Mouse (Mus musculus) spleen, embryonic (tissue): ENCODE measurements around the gene Cbx4.

Experiments used
- CTCF ChIA-PET: fragments of 350-600 bp; sonication (Branson Sonifier 250); formaldehyde crosslinking; loops from one replicate; lab custom pipeline; 2022; lab: Charles Lee

The Cbx4 gene

DNA sequence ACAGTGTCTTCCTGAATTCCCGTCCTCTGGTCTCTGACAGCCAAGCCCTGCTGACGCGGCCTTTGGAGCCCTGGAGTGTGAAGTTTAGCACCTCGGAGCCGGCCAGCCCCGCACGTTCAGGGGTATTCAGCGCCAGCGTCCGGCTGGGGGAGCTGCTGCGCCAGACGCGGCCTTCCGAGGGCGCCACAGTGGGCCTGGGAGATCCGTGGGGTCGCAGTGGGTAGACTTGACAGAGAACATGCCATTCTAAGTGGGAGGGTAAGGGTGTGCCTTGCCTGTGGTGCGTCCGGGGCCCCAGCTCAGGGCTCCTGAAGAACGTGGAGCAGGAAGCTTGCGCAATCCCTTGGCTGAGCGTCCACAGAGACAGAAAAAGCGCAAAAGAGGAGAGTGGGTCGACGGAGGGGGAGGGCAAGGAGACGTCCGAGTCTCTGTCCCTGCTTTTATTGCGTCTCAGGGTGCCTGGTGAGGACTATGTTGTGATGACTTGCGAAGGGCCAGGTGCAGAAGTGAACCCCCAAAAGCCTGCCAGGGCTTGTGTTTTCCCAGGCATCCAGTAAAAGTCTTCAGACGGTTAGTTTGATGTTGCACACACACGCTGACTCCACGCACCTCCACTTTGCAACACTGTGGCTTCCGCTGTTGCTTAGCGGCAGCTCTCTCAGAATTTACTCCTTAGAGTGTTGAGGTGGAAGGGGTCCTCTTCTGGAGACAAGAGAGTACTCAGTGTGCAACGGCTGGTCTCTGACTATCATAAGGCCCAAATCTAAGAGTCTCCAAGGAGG is 1.5 kb upstream of the Cbx4 start:
- CTCF ChIA-PET, result interaction anchor here (0.7 kb wide), 1 partner anchor 21 kb away, joined by 7 read pairs; no protein-coding TSS in a partner anchor

DNA sequence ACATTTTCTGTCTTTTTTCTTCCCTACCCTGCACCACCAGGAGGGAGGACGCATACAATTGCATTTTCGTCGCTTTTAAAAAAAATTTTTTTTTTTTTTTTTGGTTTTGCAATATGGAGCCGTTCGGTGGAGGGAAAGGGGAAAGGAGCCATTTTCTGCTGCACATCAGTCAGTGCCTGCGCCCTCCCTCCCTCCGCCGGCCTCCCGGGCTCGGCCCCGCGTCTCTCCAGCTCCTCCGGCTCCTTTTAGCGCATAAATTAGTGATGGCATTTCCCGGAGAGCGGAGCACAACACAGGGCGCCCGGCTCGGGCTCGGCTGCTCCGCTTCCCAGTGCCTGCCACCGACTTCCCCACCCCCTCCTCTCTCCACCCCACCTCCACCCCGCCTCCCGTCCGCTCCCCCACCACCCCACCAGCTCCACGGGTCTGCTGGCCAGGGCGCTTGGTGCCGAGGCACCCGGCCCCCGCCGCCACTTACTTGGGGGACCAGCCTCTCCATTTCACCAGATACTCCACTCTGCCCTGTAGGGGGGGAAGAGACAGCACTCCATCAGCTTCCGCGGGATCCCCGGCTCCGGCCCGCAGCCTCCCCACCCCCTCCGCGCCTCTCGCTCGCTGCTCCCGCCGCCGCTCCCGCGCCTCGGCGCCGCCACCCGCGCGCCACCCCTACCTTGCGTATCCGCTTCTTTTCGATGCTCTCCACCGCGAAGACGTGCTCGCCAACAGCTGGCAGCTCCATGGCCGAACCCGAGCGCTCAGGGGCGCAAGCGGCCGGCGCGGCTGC is 550 bp downstream of the Cbx4 start:
- CTCF ChIA-PET, result interaction anchor here (0.6 to 1.0 kb wide), 4 partner anchors 15 to 42 kb away, joined by 3 to 6 read pairs (median 3); no protein-coding TSS in a partner anchor

DNA sequence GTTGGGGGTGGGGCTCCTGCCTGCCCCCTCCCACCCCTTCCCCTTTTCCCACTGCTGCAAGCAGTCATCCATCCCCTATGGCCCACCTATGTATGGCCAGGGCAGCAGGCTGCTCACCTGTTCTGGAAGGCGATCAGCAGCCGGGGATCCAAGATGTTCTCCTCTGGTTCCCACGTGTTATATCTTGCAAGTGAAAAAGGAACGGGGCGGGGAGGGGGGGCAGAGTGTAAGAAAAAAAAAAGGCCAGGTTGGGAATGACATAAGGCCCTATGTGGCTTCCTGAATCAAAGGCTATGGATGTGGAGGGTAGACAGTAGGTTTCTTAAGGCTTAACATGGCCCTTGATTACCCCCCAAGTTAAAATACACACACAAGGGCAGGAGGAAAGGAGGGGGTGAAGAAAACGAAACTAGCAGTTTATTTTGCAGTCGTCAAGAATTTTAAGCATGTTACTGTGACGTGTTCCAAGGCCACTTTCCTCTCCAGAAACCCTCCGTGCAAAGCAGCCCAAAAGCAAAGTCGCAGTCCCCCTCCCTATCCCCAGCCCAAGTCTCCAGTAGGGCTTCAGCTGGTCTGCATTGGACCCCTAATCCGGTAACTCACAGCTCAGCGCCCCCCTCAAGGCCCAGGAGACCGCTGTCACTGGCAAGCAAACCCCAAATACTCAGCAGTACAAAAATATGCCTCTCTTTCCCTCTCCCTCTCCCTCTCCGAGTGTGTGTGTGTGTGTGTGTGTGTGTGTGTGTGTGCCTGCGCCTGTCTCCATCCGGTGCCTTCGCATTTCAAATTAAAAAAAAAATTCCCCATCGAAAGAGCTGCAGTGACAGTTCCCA is 1.4 kb downstream of the Cbx4 start:
- CTCF ChIA-PET, result interaction anchor here (0.6 to 1.3 kb wide), 5 partner anchors 27 to 106 kb away, joined by 3 to 4 read pairs (median 3); no protein-coding TSS in a partner anchor

DNA sequence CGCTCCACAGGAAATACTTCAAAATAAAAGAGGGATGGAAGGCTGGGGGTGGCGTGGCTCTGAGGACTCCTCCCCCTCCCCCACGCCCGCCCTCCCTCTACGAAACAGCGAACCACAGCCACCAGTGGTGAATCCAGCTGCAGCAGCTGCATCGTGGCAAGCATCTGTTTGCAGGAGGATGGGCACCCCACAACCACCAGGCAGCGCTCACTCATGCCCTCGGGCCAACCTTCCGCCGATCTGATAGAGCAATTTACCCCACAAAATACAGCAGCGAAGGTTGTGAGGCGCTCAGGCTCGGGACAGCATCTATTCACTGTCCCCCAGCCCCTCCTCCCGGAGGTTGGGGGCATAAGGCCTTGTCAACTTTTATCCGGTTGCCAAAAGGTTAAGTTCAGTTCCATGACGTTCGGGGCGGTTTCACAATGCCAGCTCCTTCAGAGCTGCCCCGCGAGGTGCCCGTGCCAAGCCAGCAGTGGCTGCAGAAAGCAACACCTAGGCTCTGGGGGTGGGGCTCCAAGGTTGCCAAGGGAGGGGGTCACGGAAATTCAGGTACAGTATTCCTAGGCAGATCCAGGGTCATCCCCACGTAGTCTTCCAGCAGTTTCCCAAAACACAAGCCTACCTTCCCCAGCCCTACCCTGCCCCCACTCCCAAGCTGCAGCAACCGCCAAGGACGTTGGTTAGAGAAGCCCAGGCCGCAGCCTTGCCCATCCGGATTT is 2.1 kb downstream of the Cbx4 start:
- CTCF ChIA-PET, result interaction anchor here (0.6 to 1.3 kb wide), 4 partner anchors 28 to 107 kb away, joined by 3 to 4 read pairs (median 3); no protein-coding TSS in a partner anchor

DNA sequence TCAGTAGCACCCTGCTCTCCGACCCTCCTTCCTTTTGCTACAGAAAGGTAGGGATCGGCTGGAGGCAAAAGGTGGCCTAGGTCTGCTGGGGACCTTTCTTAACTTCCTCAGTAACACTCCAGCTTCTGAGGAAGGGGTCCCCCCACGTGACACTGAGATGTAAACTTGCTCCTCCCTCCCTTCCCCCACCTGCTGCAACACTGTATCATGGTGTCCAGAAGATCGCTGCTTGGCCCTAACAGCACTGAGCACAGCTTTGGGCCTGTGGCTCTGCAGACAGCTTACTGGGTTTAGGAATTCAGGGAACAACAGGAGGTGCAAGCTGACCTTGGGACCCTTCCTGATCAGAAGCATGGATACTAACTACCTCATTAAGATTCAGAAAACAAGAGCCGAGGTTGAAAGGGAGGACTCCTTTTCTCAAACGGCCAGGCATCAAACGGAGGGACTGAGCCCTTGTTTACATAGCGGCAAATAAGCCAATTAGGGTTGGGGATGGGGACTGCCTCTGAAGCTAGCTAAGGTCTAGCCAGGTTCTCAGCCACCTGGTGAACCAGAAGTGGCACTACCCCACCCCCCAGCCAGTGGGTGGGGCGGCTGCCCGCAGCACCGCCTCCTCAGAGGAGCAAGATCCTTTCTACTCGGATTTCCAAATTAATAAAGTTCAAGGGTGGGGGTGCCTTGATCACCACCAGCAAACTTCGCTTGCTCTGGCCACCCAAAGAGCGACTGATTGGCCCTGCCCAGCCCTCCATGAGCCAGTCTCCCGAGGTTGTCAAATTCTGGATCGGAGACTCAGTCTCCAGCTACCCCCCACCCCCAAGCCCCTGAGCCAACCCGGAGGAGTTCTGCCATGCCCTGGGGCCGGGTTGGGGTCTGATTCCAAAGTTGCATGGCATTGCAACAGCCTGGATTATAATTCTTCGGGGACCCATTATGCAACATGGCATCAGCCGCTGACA is 3.1 kb downstream of the Cbx4 start:
- CTCF ChIA-PET, result interaction anchor here (0.9 to 1.8 kb wide), 5 partner anchors 24 to 108 kb away, joined by 3 to 7 read pairs (median 4); no protein-coding TSS in a partner anchor

DNA sequence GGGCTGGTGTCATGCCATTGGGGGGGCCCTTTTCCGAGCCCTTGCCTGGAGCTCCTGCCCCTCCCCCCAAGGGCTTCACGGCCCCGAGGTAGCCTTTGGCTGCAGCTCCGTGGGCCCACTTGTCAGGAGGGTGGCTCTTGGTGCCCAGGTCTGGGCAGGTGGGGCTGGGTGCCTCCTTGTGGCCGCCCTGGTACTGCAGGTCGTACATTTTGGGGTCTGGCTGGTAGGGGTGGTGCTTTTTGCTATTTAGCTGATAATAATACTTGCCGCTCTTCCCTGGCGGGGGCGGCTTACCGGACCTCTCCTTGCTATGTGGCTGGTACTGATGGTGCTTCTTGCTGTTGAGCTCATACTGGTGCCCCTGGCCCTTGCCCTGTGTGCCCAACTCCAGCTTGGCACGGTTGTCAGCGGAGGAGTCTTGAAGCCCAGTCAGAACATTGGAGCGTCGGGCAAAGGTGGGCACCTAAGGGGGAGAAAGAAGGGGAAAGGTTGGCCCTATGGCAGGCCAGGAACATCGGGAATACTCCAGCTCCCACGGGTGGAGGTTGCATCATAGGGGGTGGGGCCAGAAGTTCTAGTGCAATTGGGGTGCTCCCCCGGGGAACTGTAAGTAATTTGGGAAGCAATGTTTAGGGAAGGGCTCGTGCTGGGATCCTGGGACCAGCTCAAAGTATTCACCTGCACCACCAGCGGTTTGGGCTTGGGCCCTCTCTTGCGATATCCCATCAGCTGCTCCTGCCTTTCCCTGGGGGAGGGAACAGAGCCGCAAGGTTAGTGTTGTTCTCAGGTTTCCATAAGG is 4.0 kb downstream of the Cbx4 start:
- CTCF ChIA-PET, result interaction anchor here (0.5 to 1.8 kb wide), 6 partner anchors 14 to 60 kb away, joined by 3 to 29 read pairs (median 6); no protein-coding TSS in a partner anchor

DNA sequence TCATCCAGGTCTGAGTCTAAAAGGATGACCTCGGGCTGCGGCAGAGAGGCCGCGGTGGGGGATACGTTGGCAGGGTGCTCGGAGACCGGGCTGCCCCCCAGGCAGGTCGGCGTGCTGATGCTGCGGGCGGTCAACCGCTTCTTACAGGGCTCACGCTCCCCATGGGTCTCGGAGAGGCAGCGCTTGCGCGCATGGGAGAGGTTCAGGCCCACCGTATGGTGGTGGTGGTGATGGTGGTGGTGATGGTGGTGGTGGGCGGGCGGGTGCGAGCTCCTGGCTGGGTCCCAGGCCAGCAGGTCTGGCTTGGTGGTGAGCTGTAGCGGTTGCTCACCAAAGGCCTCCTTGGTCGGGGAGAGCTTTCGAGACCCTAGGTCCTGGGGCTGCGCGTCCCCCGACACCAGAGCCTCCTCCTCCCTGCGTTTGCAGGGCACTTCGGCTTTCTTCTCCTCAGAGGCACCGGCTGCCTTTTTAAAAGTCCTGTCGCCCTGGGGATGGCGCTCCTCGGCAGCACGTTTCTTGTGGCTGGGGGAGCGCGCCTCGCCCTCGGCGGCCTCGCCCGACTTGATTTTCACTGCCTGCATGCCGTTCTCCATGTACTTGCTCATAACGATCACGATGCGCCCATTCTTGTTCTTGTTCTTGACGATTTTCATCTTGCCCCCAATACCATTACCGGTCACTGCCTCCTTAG is 4.7 kb downstream of the Cbx4 start:
- CTCF ChIA-PET, result interaction anchor here (1.1 to 1.8 kb wide), 3 partner anchors 15 to 32 kb away, joined by 3 to 7 read pairs (median 3); no protein-coding TSS in a partner anchor

DNA sequence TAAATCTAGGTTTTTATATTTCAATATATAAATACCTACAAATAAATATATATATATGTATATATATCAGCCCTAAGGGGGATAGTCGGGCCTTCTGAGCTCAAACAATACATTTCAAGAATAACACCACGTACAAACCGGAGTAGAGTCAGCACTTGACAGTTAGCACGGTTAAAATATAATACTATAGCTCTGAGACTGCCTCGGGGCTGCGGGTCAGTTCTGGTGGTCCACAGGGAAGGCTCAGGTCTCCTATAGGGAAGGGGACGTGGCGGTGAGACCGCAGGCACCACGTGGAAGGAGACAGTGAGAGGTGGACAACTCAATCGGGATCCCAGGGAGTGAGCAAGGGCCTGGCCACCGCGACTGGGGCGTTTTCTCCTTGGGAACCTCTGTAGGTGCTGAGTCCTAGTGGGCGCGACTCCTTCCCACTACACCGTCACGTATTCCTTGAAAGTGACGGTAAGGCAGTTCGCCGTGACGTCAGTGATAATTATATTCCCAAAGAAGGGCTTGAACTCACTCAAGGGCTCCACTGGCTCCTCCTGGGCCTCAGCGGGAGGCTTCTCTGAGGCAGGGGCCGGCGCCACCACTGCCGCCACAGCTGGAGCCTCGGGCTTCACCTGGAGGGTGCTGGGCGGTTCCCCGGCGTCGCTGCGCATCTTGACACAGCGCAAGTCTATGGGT is 5.4 kb downstream of the Cbx4 start:
- CTCF ChIA-PET, result no interaction called here

DNA sequence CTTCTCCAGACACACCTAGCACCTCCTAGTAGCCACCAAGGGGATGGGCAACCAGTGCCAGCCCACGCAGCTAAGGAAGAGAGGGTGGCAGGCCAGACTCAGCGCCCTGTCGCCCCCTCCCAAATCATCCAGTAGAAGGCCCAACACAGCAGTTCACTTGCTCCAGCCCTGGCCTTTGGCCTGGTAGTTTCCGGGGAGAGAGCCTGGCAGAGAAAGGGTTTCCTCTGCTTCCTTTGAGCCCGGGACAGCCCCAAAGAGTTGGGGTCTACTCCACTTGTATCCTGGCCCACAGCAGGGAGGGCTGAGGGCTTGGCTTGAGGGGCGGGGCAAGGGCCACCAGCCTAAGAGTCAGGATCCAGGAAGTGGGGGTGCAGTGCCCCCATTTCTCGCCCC is 6.6 kb downstream of the Cbx4 start:
- CTCF ChIA-PET, result no interaction called here

DNA sequence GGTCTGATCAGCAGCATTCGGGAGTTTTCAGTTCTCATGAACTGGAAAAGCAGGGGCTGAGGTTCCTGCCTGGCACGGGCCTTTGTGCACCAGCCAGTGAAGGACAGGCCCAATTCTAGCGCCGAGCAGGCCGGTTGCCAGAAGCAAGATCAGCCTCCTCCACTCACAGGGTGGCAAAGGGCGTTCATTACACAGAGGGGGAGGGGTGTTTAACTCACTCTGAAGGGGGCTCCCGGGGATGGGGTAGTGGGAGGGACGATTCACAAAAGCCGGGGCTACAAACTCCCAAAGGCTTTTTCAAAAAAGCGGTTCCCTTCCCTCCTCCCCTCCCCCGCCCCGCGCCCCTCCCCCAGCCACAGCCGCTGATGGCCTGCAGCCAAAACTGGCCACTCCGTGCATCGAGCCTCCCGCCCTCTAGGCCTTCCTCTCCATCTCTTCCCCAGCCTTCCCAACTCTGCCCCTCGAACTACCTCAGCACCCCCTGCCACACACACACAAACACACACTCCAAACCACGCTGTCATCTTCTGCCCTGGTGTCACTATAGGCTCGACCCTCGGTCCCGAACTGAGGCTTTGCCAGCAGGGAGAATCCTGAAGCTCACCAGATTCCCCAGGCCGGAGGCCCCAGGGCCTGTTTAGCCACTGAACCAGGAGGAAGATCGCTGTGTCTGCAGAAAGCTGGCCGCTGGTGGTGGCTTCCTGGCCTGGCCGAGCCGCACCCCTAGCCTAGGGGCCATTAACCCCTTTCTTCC is 7.2 kb downstream of the Cbx4 start:
- CTCF ChIA-PET, result no interaction called here

DNA sequence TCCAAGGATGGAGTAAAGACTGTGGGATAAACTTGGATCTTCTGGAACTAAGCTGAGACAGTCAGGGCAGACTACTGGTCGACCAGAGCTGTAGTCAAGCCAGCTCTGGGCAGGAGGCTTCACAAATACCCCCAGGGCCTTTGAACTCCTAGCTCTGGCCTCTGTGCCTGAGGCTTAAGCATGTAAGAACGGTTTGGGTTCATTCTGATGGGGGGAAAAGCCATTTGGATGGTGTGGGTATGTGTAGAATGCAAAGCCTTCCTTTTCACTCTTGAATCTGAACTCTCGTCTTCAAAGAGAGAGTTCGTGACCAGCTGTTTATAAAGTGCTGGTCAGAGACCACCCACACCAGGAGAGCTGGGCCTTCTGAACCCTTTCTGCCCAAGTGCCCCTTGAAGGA is 8.3 kb downstream of the Cbx4 start:
- CTCF ChIA-PET, result interaction anchor here (0.6 kb wide), 1 partner anchor 41 kb away, joined by 3 read pairs; no protein-coding TSS in a partner anchor

DNA sequence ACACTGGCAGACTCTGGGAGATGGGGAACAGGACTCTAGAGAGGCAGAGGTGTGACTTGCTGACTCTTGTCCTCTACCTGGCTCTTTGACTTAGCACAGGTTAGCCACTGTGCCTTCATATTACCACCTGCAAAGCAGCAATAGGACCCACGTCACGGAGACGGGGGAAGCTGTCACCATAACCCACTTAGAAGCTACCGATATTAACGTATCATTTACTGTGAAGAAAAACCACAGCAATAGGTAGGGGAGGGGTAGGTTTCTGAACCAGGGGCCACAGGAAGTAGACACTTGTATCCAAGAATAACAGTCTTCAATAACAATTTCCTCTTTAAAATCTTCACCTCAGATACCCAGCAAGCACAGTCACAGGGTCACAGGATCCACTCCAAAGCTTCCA is 10.2 kb downstream of the Cbx4 start:
- CTCF ChIA-PET, result interaction anchor here (1.2 kb wide), 1 partner anchor 27 kb away, joined by 3 read pairs; no protein-coding TSS in a partner anchor

DNA sequence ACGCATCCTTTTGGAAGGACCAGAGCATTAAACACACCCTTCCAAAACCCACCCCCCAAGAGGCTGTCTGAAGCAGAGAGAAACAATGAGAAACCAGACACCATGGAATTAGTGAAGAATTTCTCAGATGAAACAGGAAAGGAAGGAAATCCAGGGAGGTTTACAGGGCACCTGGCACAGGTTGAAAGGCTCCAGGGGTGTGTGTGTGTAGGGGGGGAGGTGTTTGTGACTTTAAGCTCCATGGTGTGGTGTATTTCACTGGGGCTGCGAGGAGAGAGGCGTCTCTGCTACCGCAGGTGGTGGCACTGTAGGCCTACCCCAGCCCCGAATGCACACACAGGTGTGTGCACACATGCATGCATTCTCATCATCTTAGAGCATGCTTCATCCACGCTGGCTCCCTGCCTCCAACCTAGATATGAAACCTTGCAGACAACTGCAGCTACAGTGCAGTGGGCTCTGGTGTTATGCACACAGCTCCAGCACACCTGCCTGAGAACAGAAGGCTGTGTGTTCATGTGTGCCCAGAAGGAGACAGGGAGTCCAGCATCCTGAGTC is 12.1 kb downstream of the Cbx4 start:
- CTCF ChIA-PET, result no interaction called here

DNA sequence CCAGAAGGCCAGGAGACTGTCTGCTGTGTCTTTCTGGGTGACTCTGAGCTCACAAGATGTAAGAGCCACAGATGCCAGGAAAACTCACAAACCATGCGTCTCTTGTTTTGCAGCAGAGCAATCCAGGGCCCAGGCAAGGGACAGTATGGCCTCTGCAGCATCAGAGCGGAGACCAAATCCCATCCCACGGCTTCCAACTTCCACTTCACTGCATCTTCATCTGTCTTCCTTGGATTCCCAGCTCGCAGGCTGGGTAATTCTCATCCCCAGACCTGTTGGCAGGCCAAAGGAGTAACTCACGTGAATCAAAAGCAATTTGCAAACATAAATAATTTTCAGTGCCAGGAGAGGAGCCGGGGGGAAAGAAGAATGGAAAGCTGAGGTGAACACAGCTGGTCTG is 13.0 kb downstream of the Cbx4 start:
- CTCF ChIA-PET, result no interaction called here

DNA sequence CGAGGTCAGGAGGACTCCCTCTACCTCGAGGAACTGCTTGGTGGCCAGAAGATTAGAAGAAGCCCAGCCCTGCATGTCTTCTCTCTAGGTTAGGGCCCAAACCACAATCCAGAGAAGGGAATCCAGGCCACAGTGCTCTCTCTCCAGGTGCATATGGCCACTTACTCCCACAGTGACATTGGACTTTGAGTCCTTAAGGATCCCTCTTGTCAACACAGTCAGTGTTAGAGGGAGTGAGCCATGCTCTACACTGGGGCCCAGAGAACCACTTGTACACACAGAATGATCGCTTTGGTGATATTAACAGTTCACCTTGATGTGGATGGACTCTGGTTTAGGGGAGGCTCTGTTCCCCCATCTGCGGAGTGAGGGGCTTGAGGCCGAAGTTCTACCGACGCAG is 13.8 kb downstream of the Cbx4 start:
- CTCF ChIA-PET, result no interaction called here

DNA sequence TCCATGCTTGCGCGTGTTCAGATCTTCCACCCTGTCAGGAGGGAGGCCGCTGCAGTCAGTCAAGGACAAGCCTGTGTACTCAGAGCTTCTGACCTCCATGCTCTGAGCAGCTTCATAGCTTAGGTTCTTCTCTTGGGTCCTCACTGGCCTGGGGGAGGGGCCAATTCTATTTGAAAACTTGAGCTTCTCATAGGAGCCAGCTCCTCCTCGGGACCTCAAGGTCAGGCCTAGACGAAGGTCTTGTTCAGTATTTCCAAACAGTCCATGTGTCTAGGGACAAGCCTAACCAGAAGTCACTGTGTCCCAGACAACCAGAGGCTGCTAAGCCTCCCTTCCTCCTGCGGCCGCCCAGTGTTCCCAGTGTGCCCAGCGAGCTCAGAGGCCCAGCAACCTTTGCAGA is 19.2 kb downstream of the Cbx4 start:
- CTCF ChIA-PET, result interaction anchor here (0.7 kb wide), 1 partner anchor 25 kb away, joined by 5 read pairs; no protein-coding TSS in a partner anchor
